Mouse (Mus musculus) embryonic facial prominence, embryonic 10.5 days (tissue): ENCODE measurements around the gene Gm3532. TPM values are rescaled to one million over a fixed set of nuclear protein-coding genes. Genes with fewer than 3 reads are reported as not detected.
"Not testable (repeated sequence)": the region's sequence is repeated elsewhere in the genome, so short reads cannot be mapped to it uniquely, and the experiment has no call there.

Experiments used
- DNase-seq: peaks from one replicate; pipeline ENCODE4 v3.0.0-alpha.2; 2017; ENCODE audit warnings: low spot score
- H3K27ac ChIP-seq: fragments of 300-500 bp; sonication (generic); replicated peaks from 2 replicates; pipeline ENCODE4 v1.5.1; 2016; ENCODE audit warnings: mild to moderate bottlenecking
- H3K27me3 ChIP-seq: fragments of 300-500 bp; sonication (generic); replicated peaks from 2 replicates; pipeline ENCODE4 v1.6.1; 2016; ENCODE audit warnings: low read depth, mild to moderate bottlenecking; ENCODE audit not compliant: poor library complexity, severe bottlenecking
- H3K36me3 ChIP-seq: fragments of 300-500 bp; sonication (generic); replicated peaks from 2 replicates; pipeline ENCODE4 v1.6.1; 2016; ENCODE audit warnings: mild to moderate bottlenecking, moderate library complexity
- H3K4me1 ChIP-seq: fragments of 300-500 bp; sonication (generic); 2 replicates; pipeline ENCODE4 v1.6.1; 2016
- H3K4me3 ChIP-seq: fragments of 300-500 bp; sonication (generic); 2 replicates; pipeline ENCODE4 v1.5.1; 2016; ENCODE audit warnings: mild to moderate bottlenecking, moderate library complexity
- H3K9me3 ChIP-seq: fragments of 300-500 bp; sonication (generic); 2 replicates; pipeline ENCODE4 v1.6.1; 2016; ENCODE audit warnings: mild to moderate bottlenecking
- WGBS: fragments of 180-500 bp; shearing (Covaris S2); methylation state at CpG from one replicate; pipeline ENCODE4 v1.1.7; 2016; 5-methylcytosine and 5-hydroxymethylcytosine counted together
- polyA plus RNA-seq: library from polyadenylated mRNA; unstranded; fragments of >200 nt; fragmentation: Nextera tagmentation; extraction: Ambion mirVana; gene quantifications from 2 replicates; pipeline ENCODE4 v1.2.1, GENCODE M21; 2016

Gene Gm3532
- not detected in 2 replicates for polyA plus RNA-seq

- not testable (repeated sequence) for H3K27ac ChIP-seq, DNase-seq, H3K27me3 ChIP-seq, H3K4me1 ChIP-seq, H3K9me3 ChIP-seq, H3K36me3 ChIP-seq, H3K4me3 ChIP-seq
- no CpG with 5 or more reads among the region's 2 CpGs for WGBS
These were observed at the start of gene Gm3532 for GRCm38 (mm10) chr14:5538196-5538595. Gene Gm3532, plus strand, starts transcription at chr14:5538496.

GRCm38 (mm10) chr14:5501374-5501773 lies 36.9 kb upstream of the Gm3532 start, which contains the start of gene Gm3488:
Gene Gm3488, plus strand, starts transcription at chr14:5501674.
- H3K4me3 ChIP-seq, DNase-seq, H3K9me3 ChIP-seq, H3K27me3 ChIP-seq, H3K27ac ChIP-seq, H3K36me3 ChIP-seq, H3K4me1 ChIP-seq: not testable (repeated sequence)
- no CpG with 5 or more reads among the region's 35 CpGs for WGBS

Other genes with a start within 250 kb of the Gm3532 start
- not detected in 2 replicates for gene Gm3542, start 203.6 kb upstream of the Gm3532 start, polyA plus RNA-seq
- gene Gm3500, start 149.4 kb upstream of the Gm3532 start, polyA plus RNA-seq: 0.22 TPM in 1 of 2 replicates, not detected in the other
- 0.58 and 1.2 TPM in 2 replicates for gene Gm3194, start 83.0 kb upstream of the Gm3532 start, polyA plus RNA-seq
- not detected in 2 replicates for gene Gm8246, start 60.7 kb upstream of the Gm3532 start, polyA plus RNA-seq
- not detected in 2 replicates for gene Gm3187, start 54.3 kb upstream of the Gm3532 start, polyA plus RNA-seq
- gene Gm3488, start 36.8 kb upstream of the Gm3532 start, polyA plus RNA-seq: 1.6 and 1.8 TPM in 2 replicates
- not detected in 2 replicates for gene Gm8265, start 94.5 kb downstream of the Gm3532 start, polyA plus RNA-seq
- not detected in 2 replicates for gene Gm9603, start 149.0 kb downstream of the Gm3532 start, polyA plus RNA-seq
- gene Gm3373, start 203.1 kb downstream of the Gm3532 start, polyA plus RNA-seq: 0.14 TPM in 1 of 2 replicates, not detected in the other